Mouse (Mus musculus) gastrocnemius, postnatal 36 days (tissue): ENCODE measurements around the gene Slc7a8. TPM values are rescaled to one million over a fixed set of nuclear protein-coding genes. Genes with fewer than 3 reads are reported as not detected.
A peak's percentile ranks its signal among the peaks of the same experiment; 100 is the strongest.
"Not testable (repeated sequence)": the region's sequence is repeated elsewhere in the genome, so short reads cannot be mapped to it uniquely, and the experiment has no call there.

Source experiments
- DNase-seq, 2 experiments: peaks; one replicate each; pipeline ENCODE4 v3.0.0; 2022
- intact Hi-C: fragments of 180-260 bp; cut with DNase I; formaldehyde crosslinking; loops from one replicate; pipeline ENCODE4 v1.15.1; 2025
- total RNA-seq, 2 experiments: library from RNA; stranded (reverse); gene quantifications; 2 replicates each; pipeline ENCODE4 v1.2.3; 2021

Slc7a8 gene
- total RNA-seq, 2 experiments from 2014 or later: 17.5 to 23.4 TPM

DNA sequence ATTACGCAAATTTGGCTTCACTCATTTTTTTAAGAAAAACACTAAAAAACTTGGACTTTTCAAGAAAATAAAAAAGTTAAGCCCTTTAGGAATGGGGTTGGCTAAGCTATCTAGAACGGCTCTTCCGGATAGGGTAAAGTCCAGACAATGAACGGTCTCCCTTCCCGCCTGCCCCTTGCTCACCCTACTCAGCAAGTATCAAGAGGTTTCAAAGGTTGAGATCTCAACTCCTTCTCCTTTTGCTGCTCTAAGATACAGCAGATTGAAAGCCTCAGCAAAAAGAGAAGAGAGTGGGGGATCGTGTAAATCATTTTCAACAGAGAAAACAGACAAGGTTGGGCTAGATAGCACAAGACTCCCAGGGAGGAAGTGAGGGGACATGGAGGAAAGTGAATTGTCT lies 1.2 kb upstream of the Slc7a8 start:
- intact Hi-C loops: no loop called here
- DNase-seq: no peak

GRCm38 (mm10) chr14:54780836-54781609 lies 723 bp downstream of the Slc7a8 start:
- peak; percentile 38 to 56 for DNase-seq
- intact Hi-C loops: loop anchor here (2.0 kb wide), 1 partner anchor 32 kb away; no protein-coding TSS in a partner anchor

GRCm38 (mm10) chr14:54780084-54780483 lies 1.7 kb downstream of the Slc7a8 start:
- no peak for DNase-seq
- intact Hi-C loops: loop anchor here (2.0 kb wide), 1 partner anchor 31 kb away; no protein-coding TSS in a partner anchor

DNA sequence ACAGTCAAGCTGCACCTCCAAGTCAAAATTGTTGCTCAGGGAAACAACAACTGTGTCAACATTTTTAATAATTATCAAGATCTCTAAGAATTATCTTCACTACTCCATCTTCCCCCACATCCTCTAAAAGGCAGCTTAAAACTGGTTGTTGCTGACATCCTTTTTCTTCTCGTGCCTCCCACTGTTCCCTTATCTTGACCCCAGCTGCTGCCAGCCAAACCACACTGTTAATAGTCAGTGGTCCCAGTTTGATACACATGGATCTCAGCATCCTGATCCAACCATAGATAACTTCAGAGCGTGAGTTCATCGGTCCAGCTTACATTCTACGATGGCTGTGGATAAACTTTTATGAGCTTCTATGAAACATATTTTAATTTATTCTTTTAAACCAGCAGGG lies 3.9 kb downstream of the Slc7a8 start:
- DNase-seq: no peak
- intact Hi-C loops: no loop called here

- intact Hi-C loops: no loop called here
- no peak for DNase-seq
These were observed 5.0 kb downstream of the Slc7a8 start for GRCm38 (mm10) chr14:54776768-54777167.

GRCm38 (mm10) chr14:54775534-54776041 lies 6.2 kb downstream of the Slc7a8 start:
- intact Hi-C loops: no loop called here

DNA sequence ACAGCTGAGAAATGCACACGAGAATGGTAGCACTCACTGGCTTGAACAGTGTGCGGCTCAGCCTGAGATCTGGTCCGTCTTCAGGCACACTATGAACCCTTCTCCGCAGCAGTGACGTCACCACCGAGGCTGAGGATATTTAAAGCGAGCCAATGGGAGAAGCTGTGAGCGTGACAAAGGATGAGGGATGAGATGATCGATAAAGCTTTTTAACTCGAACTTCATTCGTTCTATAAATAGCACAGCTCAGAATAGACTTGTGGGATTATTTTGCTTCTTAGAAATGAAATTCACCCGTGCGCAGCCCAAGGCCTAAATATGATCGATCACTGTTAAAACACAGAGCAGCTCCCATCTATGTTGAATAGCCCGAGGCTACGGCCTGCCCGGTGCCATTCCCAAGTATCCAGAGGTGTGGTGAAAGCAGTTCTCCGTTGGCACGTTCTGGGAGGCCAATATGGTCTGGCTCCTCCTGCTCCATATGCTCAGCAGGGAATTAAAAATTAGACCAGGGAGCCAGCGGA lies 9.4 kb downstream of the Slc7a8 start:
- intact Hi-C loops: no loop called here
- DNase-seq: no peak

More at GRCm38 (mm10) chr14:54775534-54776041, 6.2 kb downstream of the Slc7a8 start:
- DNase-seq: no peak

DNA sequence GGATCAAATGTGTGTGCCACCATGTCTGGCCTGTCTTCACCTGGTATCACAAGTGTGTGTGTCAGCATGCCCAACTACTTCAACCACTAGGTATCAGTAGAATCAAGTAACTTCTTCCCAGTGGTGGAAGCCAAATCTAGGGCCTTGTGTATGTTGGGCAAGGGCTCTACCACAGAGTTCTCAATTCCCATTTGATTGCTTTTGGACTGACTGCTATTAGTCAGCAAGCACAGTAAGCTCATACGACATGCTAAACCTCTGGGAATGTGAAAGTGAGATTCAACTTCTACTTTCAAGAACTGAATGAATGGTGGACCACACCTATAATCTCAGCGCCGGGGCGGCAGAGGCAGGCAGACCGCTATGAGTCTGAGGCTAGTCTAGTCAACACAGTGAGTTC lies 11.4 kb downstream of the Slc7a8 start:
- intact Hi-C loops: no loop called here

DNA sequence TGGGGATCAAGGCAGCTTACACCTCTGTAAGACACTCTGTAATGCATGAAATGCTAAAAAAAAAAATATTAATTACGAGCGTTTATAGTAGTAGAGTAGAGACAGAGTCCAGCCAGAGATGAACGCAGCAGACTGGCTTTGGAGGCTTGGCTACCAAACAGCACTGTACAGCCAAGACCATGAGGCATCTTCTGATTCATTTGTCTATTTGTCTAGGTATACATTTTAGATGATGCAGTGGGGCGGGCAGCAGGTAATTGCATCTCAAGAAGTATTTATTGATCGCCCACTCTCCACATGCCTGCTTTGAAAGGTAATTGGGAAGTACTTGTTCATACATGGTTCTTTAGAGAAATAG lies 12.7 kb downstream of the Slc7a8 start:
- no peak for DNase-seq
- intact Hi-C loops: no loop called here

More for the DNA sequence above, 11.4 kb downstream of the Slc7a8 start:
- DNase-seq: no peak

- intact Hi-C loops: no loop called here
- no peak for DNase-seq
These were observed 13.3 kb downstream of the Slc7a8 start for GRCm38 (mm10) chr14:54768314-54769067.

GRCm38 (mm10) chr14:54766937-54767336 lies 14.8 kb downstream of the Slc7a8 start:
- intact Hi-C loops, DNase-seq: not testable (repeated sequence)

DNA sequence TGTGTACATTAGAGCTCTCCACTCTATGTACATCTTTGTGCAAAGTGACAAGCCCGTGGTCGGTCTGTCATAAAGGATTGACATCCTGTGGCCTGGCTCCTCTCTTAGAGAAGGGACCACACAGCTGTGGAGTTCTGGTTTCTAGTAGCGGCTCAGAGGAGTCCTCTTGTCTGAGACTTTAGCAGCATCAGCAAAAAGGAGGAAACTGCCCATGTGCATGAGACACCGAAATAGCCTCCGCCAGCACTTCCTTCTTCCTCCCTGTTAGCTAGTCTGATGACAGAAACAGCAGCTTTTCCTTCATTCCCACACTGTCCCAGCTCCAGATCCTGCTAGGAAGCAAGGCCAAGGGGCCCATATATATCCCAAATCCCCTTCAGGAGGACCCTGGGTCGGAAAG lies 25.4 kb downstream of the Slc7a8 start:
- DNase-seq: no peak
- intact Hi-C loops: no loop called here

DNA sequence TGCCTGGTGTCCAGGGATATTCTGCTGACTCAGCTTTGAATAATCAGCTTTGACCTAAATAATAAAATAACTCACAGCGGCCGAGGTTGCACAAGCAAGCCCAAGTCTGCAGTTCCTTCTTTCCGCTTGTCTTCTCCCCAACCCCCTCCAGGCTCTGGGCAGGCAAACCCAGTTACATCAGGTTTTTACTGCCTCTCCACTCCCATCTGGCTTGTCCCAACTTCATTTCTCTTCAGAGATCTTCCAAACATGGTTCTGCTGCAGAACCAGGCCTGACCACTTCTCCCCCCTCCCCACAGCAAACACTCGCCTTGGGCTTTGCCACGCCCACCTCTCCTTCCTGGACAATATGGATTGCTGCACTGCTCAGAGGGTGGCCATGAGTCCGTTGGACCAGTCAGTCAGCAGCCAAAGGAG lies 27.1 kb downstream of the Slc7a8 start:
- no peak for DNase-seq

DNA sequence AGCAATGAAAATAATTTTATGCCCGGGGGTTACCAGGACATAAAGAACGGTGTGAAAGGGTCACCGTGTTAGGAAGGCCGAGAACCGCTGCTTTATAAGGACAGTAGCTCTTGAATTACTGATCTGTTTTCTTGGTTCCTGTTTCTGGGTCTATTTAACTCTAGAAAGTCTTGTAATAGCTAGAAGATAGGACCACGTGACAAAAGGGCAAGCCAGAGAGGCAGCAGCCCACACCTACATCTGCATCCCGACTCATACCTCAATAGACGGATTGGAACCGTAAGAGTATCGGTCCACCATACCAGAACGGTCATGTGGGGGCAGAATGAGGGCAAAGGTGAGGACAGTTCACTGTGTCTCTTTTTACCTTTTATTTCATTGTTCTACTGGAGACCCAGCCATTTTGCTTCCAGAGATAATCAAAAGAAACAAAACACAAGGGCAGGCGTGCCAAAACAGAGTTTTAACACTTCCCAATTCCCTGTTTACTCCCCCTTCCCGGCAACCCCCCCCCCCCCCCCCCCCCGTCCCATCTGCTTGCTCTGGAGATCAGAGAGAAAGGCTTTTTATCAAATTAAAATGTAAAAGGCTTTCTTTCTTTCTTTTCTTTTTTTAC lies 27.7 kb downstream of the Slc7a8 start:
- DNase-seq: no peak
- intact Hi-C loops: no loop called here

More for the DNA sequence above, 27.1 kb downstream of the Slc7a8 start:
- intact Hi-C loops: no loop called here

- intact Hi-C loops: no loop called here
These were observed 28.8 kb downstream of the Slc7a8 start for GRCm38 (mm10) chr14:54752938-54753337.

GRCm38 (mm10) chr14:54751768-54752167 lies 30.0 kb downstream of the Slc7a8 start:
- intact Hi-C loops: no loop called here
- DNase-seq: no peak

More at GRCm38 (mm10) chr14:54752938-54753337, 28.8 kb downstream of the Slc7a8 start:
- DNase-seq: no peak

DNA sequence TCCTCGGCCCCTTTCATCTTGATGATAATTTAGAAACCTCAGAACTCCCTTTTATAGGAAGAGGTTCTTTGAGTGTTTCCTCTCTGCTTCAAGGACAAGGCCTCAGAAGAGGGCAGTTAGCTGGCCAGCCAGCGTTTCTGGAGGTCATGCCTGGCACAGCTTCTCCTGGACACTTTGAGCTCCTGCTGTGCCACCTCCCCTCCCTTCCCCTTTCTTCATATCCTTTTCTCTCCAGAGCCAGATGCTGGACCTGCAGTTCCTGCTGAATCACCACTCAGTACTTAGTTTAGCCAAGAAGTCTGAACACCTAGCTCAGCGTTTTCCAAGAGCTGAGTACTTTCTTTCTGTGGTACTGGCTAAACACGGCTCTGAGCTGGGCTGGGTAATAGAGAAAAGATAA lies 32.5 kb downstream of the Slc7a8 start:
- intact Hi-C loops: loop anchor here (2.0 kb wide), 1 partner anchor 32 kb away; the partner anchor contains the start of gene Slc7a8

DNA sequence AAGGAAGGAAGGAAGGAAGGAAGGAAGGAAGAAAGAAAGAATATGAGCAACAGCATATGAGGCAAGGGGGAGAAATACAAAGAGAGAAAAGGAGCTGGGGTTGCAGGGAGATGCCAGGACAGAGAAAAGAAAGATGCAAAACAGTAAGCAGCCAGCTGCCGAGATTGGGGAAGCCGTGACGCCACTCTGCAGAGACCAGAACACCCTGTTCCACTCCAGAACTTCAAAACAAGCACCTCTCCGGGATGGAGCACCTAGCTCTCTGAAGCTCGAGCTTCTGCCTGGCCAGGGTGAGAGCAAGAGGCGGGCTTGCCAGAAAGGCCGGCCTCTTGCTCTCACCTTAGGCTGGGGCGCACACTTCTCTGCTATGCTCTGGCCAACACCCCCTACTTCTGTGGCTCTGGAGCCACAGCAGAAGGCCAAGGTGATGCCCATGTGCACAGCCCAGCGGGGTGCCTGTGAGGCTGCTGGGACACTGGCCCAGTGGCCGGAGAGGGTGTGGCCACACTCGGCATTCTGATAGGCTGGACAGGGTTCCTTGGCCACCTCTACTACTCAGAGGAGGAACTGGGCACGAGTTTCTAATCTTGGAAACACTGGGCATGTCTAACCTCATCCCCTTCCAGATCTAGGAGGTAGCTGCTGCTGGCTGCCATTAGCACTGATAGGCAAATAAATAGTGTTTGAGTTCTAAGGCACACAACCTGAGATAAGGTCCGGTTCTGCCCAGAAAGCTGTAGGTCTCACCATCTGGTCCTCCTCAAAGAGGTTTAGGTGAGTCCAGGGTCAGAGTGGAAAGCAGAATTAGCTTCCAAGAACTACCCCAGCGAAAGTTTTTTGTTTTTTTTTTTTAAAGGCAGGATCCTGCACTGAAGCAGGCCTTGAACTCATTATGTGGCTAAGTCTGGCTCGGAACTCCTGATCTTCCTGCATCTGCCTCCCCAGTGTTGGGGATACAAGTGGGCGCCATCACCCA lies 33.5 kb downstream of the Slc7a8 start:
- DNase-seq: peak; percentile 56 to 58

More for the DNA sequence above, 32.5 kb downstream of the Slc7a8 start:
- DNase-seq: peak in 1 of 2 experiments; percentile 38

DNA sequence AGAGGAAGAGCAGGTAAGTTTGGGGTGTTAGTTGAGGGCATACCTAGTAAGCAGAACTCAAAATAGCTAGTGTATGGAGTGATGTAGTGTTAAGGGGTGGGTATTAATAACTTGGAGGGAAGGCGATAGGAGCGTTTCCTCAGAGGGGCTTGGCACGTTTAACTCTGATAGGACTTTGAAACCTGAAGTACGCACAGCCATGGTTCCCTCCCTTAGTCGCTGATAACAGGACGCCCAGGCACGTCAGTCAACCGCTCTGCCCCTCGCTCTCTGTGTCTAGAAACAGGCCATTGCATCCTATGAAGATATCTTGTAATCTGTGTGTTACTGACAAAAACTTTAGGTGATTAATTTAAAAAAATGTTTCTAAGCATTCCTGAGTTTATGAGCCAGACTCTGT lies 35.7 kb downstream of the Slc7a8 start:
- intact Hi-C loops: no loop called here
- no peak for DNase-seq

More for the DNA sequence above, 33.5 kb downstream of the Slc7a8 start:
- intact Hi-C loops: loop anchor here (2.0 kb wide), 1 partner anchor 33 kb away; the partner anchor contains the start of gene Slc7a8
